ENCODE assay signal across 23 mouse cellular contexts in the genomic region with DNA sequence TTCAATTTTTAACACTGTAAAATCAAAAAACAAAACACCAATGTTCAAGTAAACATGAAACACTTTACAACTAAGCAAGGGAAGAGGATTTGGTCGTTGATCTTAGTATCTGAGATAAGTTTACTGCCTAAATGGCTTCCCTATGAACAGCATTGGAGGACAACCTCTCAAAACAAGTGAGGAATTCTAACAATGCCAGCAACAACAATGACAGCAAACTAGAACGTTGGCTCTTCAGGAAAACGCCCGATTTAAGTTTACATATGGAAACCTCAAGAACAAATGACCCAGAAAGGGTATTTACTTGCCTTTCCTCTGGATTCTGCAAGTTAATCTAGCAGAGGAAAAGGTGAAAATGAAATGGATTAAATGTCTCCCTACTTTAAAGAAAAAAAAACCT. TPM values are rescaled to one million over a fixed set of nuclear protein-coding genes. Genes with fewer than 3 reads are reported as not detected.
A peak's percentile ranks its signal among the peaks of the same experiment; 100 is the strongest.
DNase-seq lines count a peak whose midpoint lies in the region; ATAC-seq and TF ChIP-seq lines count a peak whose summit lies in the region.
"Had no signal": no experiment of that assay in that cellular context is flagged by ENCODE, and none has a peak within 500 bp of the region (broad histone marks: within the 10 kb centered on the region; RNA-seq: fewer than 3 reads in every experiment).

No protein-coding gene starts in this region.

- H3K27me3 ChIP-seq in forebrain, embryonic 12.5 days = no peaks in the 10 kb centered on the region
- no peaks in the 10 kb centered on the region for H3K27me3 ChIP-seq in thymus, adult 2 months (ENCODE audit: control insufficient read depth, insufficient read depth, low read length)
- H3K27me3 ChIP-seq: embryonic facial prominence, embryonic 13.5 days; embryonic facial prominence, embryonic 15.5 days; forebrain, embryonic 13.5 days; forebrain, embryonic 15.5 days had no signal

- DNase-seq in ES-CJ7 (ENCODE audit: low read depth, low spot score) (peak; percentile 73), R1 (ENCODE audit: low read depth, low spot score) (peak; percentile 90)
- no peak for DNase-seq in Muller cell, postnatal 12 days (ENCODE audit: inconsistent ontology term)
- DNase-seq in thymus, adult 2 months = no peak
- DNase-seq: adrenal gland, adult 2 months; adrenal gland, postnatal 10 days; adrenal gland, postnatal 25 days; cerebellum, adult 11 months; cerebellum, adult 18-20 months; cerebellum, adult 8-10 months; cerebellum, adult 9-11 months; cerebellum, postnatal 14 days; cerebellum, postnatal 36 days; embryo, embryonic 11 days; forebrain, postnatal 0 days had no signal

- 92% methylated on average over 4 of the region's 4 CpGs for WGBS in forebrain, embryonic 12.5 days
- WGBS in thymus, adult 2 months = 91% methylated on average over 4 of the region's 4 CpGs

- H3K36me3 ChIP-seq in forebrain, embryonic 12.5 days (replicated peaks) = peaks cover 70% of the 10 kb centered on the region
- peaks cover 51% of the 10 kb centered on the region for H3K36me3 ChIP-seq in thymus, adult 2 months (ENCODE audit: control insufficient read depth, insufficient read depth, low read length)

- no peak overlapping the region for H3K27ac ChIP-seq in forebrain, embryonic 12.5 days
- no peak overlapping the region for H3K27ac ChIP-seq in thymus, adult 2 months (ENCODE audit: control insufficient read depth, insufficient read depth, low read length)
- H3K27ac ChIP-seq: embryonic facial prominence, embryonic 13.5 days; embryonic facial prominence, embryonic 15.5 days; forebrain, embryonic 10.5 days; forebrain, embryonic 13.5 days; forebrain, embryonic 15.5 days had no signal

- H3K9ac ChIP-seq in forebrain, embryonic 12.5 days = no peak overlapping the region
- H3K9ac ChIP-seq: embryonic facial prominence, embryonic 13.5 days; embryonic facial prominence, embryonic 15.5 days; forebrain, embryonic 13.5 days; forebrain, embryonic 15.5 days; forebrain, postnatal 0 days had no signal

- TF ChIP-seq POLR2A in thymus, adult 2 months (IDR thresholded peaks at IDR 0.05; ENCODE audit: control insufficient read depth, extremely low read depth, insufficient read depth, low read length, poor library complexity) = no peak

- no peak overlapping the region for H3K4me2 ChIP-seq in forebrain, embryonic 12.5 days
- H3K4me2 ChIP-seq: embryonic facial prominence, embryonic 13.5 days; embryonic facial prominence, embryonic 15.5 days; forebrain, embryonic 13.5 days; forebrain, embryonic 15.5 days had no signal

- no peaks in the 10 kb centered on the region for H3K9me3 ChIP-seq in forebrain, embryonic 12.5 days
- H3K9me3 ChIP-seq: embryonic facial prominence, embryonic 13.5 days; embryonic facial prominence, embryonic 15.5 days; forebrain, embryonic 10.5 days; forebrain, embryonic 13.5 days; forebrain, embryonic 15.5 days; G1E had no signal

- H3K4me3 ChIP-seq in forebrain, embryonic 12.5 days (replicated peaks) = no peak overlapping the region
- no peak overlapping the region for H3K4me3 ChIP-seq in thymus, adult 2 months (ENCODE audit: control insufficient read depth, insufficient read depth, low read length)
- H3K4me3 ChIP-seq: embryonic facial prominence, embryonic 13.5 days; embryonic facial prominence, embryonic 15.5 days; erythroblast, embryonic 14.5 days; forebrain, embryonic 10.5 days; forebrain, embryonic 13.5 days; forebrain, embryonic 15.5 days had no signal

- TF ChIP-seq CTCF in thymus, adult 2 months (IDR thresholded peaks at IDR 0.05; ENCODE audit: borderline replicate concordance, control insufficient read depth, extremely low read depth, insufficient read depth, low read length, poor library complexity) = no peak

- no peak for ATAC-seq in forebrain, embryonic 12.5 days (ENCODE audit: low FRiP score)
- ATAC-seq: forebrain, embryonic 13.5 days; forebrain, embryonic 15.5 days; forebrain, postnatal 0 days had no signal

- H3K4me1 ChIP-seq in forebrain, embryonic 12.5 days = no peaks in the 10 kb centered on the region
- H3K4me1 ChIP-seq in thymus, adult 2 months (replicated peaks; ENCODE audit: control insufficient read depth, insufficient read depth, low read length) = no peaks in the 10 kb centered on the region
- H3K4me1 ChIP-seq: embryonic facial prominence, embryonic 13.5 days; embryonic facial prominence, embryonic 15.5 days; forebrain, embryonic 10.5 days; forebrain, embryonic 13.5 days; forebrain, embryonic 15.5 days had no signal

RNA-seq across cellular contexts. Expression of a gene that starts 21.6 kb away (rescaled TPM):
- polyA plus RNA-seq in forebrain, embryonic 12.5 days (2016; fragmentation: Nextera tagmentation; extraction: Ambion mirVana) = 27.9 and 31.6 TPM in 2 replicates
- polyA plus RNA-seq in thymus, adult 2 months (2012; rRNA removed) = 39.8 and 44.3 TPM in 2 replicates

Comparison
In these comparisons a context has a peak if more than half of its experiments do, and no peak if none do; other contexts are left out.
1. DNase-seq: peak in ES-CJ7 (single experiment) and R1 (single experiment); none in Muller cell, postnatal 12 days (single experiment) and thymus, adult 2 months (single experiment).